Mouse (Mus musculus): Measurements from ENCODE around the gene Rab40c.
A peak's percentile ranks its signal among the peaks of the same experiment; 100 is the strongest.
"Not testable (repeated sequence)": the region's sequence is repeated elsewhere in the genome, so short reads cannot be mapped to it uniquely, and the experiment has no call there.

Gene Rab40c

GRCm38 (mm10) chr17:25876347-25876915 lies 43.1 kb downstream of the Rab40c start:
- DNase-seq (ENCODE audit: extremely low read depth, low read depth, low spot score): no peak

DNA sequence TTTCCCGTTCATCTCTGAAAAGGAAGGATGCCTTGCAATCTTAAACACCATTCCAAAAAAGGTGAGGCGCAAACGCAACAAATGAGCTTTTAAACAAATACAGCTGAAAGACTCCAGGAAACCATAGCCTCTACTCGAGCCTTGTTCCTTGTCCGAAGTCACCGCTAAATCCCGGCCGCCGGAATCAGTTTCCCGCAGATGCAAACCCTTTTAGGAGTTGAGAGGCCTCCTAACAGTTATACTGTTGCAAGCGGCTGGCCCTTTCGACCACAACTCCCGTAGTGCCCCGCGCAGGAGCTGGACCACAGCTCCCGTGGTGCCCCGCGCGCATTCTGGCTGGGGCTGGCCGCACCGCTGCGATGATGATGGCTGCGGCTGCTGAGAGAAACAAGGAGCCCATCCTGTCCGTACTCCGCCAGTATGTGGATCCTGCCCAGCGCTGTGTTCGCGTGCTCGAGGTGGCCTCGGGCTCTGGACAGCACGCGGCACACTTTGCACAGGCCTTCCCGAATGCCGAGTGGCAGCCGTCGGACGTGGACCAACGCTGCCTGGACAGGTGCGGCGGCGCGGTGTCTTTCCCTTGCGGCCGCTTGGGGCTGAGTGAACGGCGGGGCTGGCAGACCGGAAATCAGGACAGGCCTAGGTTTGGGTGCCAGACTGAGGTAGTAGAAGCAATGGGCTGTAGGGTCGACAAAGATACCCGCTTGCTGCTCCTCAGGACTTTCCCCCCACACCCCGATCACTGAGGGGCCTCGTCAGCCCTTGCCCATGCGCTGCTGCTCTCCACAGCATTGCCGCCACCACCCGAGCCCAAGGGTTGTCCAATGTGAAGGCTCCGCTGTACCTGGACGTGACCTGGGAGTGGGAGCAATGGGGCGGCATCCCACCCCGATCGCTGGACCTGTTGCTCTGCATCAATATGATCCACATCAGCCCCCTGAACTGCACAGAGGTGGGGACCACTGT lies 44.1 kb downstream of the Rab40c start:
- no peak for DNase-seq (ENCODE audit: extremely low read depth, low read depth, low spot score)

DNA sequence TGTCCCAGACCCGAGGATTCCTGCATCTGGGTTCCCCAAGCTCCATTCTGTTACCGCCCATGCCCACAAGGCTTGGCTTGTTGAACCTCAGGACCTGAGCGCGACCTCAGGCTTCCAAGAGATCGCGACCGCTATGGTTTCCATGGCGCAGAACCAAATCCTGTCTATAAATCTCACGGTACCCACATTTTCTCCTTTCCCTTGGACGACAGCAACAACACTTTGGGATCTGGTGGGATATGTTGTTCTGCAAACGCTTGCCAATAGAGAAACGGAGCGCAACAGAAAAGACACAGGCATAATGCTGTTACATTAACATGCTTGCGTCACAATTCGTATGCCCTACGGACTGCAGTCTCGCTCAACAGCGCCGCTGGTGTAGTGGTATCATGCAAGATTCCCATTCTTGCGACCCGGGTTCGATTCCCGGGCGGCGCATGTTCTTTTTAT lies 44.8 kb downstream of the Rab40c start, which contains the start of gene Mettl26:
TSS of gene Mettl26 (plus strand) at position 354 of the 450 bp plus-strand sequence.
- DNase-seq (ENCODE audit: extremely low read depth, low read depth, low spot score): no peak

DNA sequence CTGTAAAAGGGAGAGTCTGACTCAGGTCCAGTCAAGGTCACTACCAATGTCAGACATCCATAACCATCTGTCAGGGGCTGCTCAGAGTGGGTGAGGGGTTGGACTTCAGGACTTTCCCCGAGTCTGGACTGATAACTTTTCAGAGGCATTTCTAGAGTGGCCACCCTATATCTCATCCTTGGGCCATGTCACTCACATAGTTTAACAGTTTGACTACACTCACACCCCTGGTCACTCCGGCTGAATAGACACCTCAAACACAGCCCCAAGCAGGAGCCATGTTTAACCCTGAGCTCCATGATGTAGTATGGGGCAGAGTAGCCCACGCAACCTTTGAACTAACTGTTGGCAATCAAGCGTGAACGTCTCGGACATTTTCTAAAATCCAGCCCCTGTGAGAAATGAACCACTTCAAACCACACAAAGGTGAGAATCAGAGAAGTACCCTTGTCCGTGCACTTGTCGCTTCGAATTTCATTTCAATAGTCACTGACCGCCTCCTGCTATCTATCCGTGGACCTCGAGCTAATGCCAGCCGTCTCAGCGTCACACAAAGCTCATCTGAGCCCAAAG lies 45.3 kb downstream of the Rab40c start:
- no peak for DNase-seq (ENCODE audit: extremely low read depth, low read depth, low spot score)

DNA sequence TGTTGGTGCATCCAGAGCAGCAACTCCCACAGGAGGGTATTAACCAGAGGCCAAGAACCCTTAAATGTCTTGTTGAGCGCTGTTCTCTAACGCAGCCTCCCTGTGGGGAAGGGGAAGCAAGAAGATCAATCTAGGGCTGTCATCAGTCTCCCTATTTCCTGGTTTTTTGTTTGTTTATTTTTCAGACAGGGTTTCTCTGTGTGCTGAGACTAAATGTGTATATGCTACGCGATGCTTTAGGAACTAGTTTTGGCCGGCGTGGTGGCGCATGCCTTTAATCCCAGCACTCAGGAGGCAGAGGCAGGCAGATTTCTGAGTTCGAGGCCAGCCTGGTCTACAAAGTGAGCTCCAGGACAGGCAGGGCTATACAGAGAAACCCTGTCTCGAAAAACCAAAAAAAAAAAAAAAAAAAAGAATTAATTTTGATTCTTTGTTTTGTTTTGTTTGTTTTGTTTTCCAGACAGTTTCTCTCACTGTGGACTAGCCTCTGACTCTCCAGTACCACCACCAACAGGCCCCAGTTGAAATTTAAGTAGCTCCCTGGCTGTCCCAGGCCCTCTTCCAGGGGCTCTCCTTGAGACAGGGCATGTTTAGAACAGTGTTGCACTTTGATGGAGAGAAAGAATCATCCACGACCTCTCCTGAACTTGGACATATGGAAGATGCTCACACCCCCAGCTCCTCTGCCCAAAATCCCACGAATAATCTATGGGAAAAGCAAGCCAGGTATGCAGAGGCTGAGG lies 46.0 kb downstream of the Rab40c start:
- no peak for DNase-seq (ENCODE audit: extremely low read depth, low read depth, low spot score)

GRCm38 (mm10) chr17:25872676-25873075 lies 46.9 kb downstream of the Rab40c start:
- DNase-seq (ENCODE audit: extremely low read depth, low read depth, low spot score): no peak

GRCm38 (mm10) chr17:25871566-25871965 lies 48.0 kb downstream of the Rab40c start:
- not testable (repeated sequence) for DNase-seq (ENCODE audit: extremely low read depth, low read depth, low spot score)

DNA sequence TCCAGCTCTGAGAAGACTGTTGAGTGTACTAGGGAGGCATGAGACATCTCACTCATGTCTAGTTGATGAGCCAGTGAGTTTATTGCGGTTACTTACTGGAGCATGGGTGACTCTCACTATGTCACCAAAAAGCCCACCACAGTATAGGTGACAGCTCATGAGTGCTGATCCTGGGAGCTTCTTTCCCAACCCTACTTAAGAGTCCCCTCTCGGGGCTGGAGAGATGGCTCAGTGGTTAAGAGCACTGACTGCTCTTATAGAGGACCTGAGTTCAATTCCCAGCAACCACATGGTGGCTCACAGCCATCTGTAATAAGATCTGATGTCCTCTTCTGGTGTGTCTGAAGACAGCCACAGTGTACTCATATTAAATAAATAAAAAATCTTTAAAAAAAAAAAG lies 49.6 kb downstream of the Rab40c start:
- DNase-seq (ENCODE audit: extremely low read depth, low read depth, low spot score): no peak

GRCm38 (mm10) chr17:25869498-25869897 lies 50.0 kb downstream of the Rab40c start:
- DNase-seq (ENCODE audit: extremely low read depth, low read depth, low spot score): no peak

DNA sequence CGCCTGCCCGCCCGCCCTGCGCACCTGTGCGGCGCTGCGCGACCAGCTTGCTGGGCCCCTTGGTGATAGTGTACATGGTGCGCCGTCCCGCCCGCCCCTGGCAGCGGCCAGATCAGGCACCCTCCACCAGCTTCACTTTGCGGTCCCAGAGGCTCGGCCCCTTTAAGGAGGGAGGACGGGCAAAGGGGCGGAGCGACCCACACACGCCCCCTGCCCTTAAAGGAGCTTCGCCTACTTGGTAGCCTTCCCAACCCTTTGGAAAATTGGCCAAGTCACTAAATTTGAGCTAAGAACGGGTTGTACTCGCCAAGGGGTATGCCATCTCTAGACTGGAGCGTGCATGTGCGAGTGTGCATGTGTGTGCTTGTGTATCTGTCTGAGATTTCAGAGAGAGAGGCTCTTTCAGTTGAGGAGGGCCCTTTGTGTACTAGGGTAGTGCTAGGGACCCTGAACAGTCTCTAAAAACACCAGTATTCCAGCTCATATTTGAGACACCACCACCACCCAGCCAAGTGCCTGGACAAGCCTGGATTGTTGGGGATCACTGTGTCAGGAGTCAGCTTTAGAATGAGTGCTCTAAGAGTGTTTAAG lies 50.8 kb downstream of the Rab40c start, which contains the start of gene Mcrip2:
TSS of gene Mcrip2 (minus strand) at position 164 of the 591 bp plus-strand sequence.
- DNase-seq (ENCODE audit: extremely low read depth, low read depth, low spot score): peak; percentile 94

- DNase-seq (ENCODE audit: extremely low read depth, low read depth, low spot score): no peak
Observed at GRCm38 (mm10) chr17:25867836-25868600, 51.5 kb downstream of the Rab40c start.

- no peak for DNase-seq (ENCODE audit: extremely low read depth, low read depth, low spot score)
Observed at GRCm38 (mm10) chr17:25867509-25867835, 52.1 kb downstream of the Rab40c start.

GRCm38 (mm10) chr17:25866172-25866571 lies 53.4 kb downstream of the Rab40c start:
- DNase-seq (ENCODE audit: extremely low read depth, low read depth, low spot score): no peak

GRCm38 (mm10) chr17:25865288-25865687 lies 54.2 kb downstream of the Rab40c start:
- no peak for DNase-seq (ENCODE audit: extremely low read depth, low read depth, low spot score)

DNA sequence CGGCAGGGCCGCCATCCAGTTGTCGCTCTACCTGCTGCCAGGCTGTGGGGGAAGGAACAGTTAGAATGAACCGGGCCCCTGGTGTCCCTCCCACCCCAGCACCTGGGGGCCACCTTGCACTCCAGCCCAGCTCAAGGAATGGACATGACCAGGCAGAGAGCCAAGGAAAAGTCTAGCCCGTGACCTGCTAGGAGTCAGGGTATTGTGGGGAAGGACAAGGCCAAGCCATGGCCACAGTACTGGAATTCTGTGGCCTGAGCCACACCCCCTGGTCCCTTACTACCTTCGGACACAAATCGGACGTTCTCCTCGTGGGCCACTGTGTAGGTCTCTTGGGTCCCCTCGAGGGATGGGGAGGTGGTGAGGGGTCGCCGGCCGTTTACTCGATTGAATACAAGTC lies 55.2 kb downstream of the Rab40c start:
- DNase-seq (ENCODE audit: extremely low read depth, low read depth, low spot score): no peak

GRCm38 (mm10) chr17:25863681-25864080 lies 55.8 kb downstream of the Rab40c start:
- no peak for DNase-seq (ENCODE audit: extremely low read depth, low read depth, low spot score)

- no peak for DNase-seq (ENCODE audit: extremely low read depth, low read depth, low spot score)
Observed at GRCm38 (mm10) chr17:25861704-25862612, 57.6 kb downstream of the Rab40c start.

GRCm38 (mm10) chr17:25860832-25861703 lies 58.5 kb downstream of the Rab40c start, which contains the start of gene Wdr90:
Gene Wdr90 (minus strand): TSS chr17:25861501.
- no peak for DNase-seq (ENCODE audit: extremely low read depth, low read depth, low spot score)

All from fat pad, adult 2 months (tissue).